Mouse (Mus musculus) ZHBTc4 (cell line): ENCODE measurements at regions not wholly inside any gene's neighbourhood (a gene's known extent, or its start where the extent isn't known, plus 50 kb on each side); places are given as distances from the start of the nearest gene placed in this dataset.
A peak's percentile ranks its signal among the peaks of the same experiment; 100 is the strongest.

Experiments
- DNase-seq: peaks from one replicate; pipeline ENCODE4 v3.0.0-alpha.2; 2011; ENCODE audit warnings: low read depth, low spot score

- DNase-seq: no peak
Observed at GRCm38 (mm10) chr13:102576871-102577662, 116.3 kb upstream of the Cd180 start.

GRCm38 (mm10) chr13:102578811-102579210 lies 114.5 kb upstream of the Cd180 start:
- DNase-seq: no peak

- DNase-seq: no peak
Observed at GRCm38 (mm10) chr13:102579638-102580037, 113.7 kb upstream of the Cd180 start.

GRCm38 (mm10) chr13:102583984-102584645 lies 109.2 kb upstream of the Cd180 start:
- DNase-seq: no peak

GRCm38 (mm10) chr13:102586215-102586614 lies 107.1 kb upstream of the Cd180 start:
- no peak for DNase-seq

- no peak for DNase-seq
Observed at GRCm38 (mm10) chr13:102589680-102590435, 103.5 kb upstream of the Cd180 start.

GRCm38 (mm10) chr13:102591803-102592537 lies 101.4 kb upstream of the Cd180 start:
- no peak for DNase-seq

- DNase-seq: no peak
Observed at GRCm38 (mm10) chr13:102593405-102594200, 99.8 kb upstream of the Cd180 start.

GRCm38 (mm10) chr13:102594201-102594600 lies 99.2 kb upstream of the Cd180 start:
- DNase-seq: no peak

- DNase-seq: no peak
Observed at GRCm38 (mm10) chr13:102595602-102596001, 97.8 kb upstream of the Cd180 start.

- DNase-seq: no peak
Observed at GRCm38 (mm10) chr13:102596101-102596500, 97.3 kb upstream of the Cd180 start.

- DNase-seq: no peak
Observed at GRCm38 (mm10) chr13:102598181-102598580, 95.2 kb upstream of the Cd180 start.

GRCm38 (mm10) chr13:102599602-102600001 lies 93.8 kb upstream of the Cd180 start:
- peak; percentile 28 for DNase-seq

- DNase-seq: peak; percentile 78
Observed at GRCm38 (mm10) chr13:102600026-102600425, 93.3 kb upstream of the Cd180 start.

GRCm38 (mm10) chr13:102624461-102624860 lies 68.9 kb upstream of the Cd180 start:
- no peak for DNase-seq

GRCm38 (mm10) chr13:102625171-102625835 lies 68.1 kb upstream of the Cd180 start:
- no peak for DNase-seq

- no peak for DNase-seq
Observed at GRCm38 (mm10) chr13:102625836-102626340, 67.5 kb upstream of the Cd180 start.

GRCm38 (mm10) chr13:102627786-102628185 lies 65.6 kb upstream of the Cd180 start:
- no peak for DNase-seq

GRCm38 (mm10) chr13:102629176-102629575 lies 64.2 kb upstream of the Cd180 start:
- DNase-seq: no peak
